Mouse (Mus musculus) heart, embryonic 15.5 days (tissue): Measurements from ENCODE around the gene Rassf8. TPM values are rescaled to one million over a fixed set of nuclear protein-coding genes. Genes with fewer than 3 reads are reported as not detected.

ENCODE experiments used
- ATAC-seq: fragments of 200-750 bp; cut with Nextera tagmentation; replicated peaks from 2 replicates; pipeline ENCODE4 v1.8.0; 2017; ENCODE audit warnings: low read depth, moderate TSS enrichment; ENCODE audit not compliant: insufficient number of reproducible peaks, insufficient read depth, low FRiP score
- H3K27ac ChIP-seq: fragments of 300-500 bp; sonication (generic); 2 replicates; pipeline ENCODE4 v1.5.1; 2015; ENCODE audit warnings: mild to moderate bottlenecking, inconsistent platforms
- H3K27me3 ChIP-seq: fragments of 300-500 bp; sonication (generic); 2 replicates; pipeline ENCODE4 v1.6.1; 2015; ENCODE audit warnings: inconsistent platforms
- H3K36me3 ChIP-seq: fragments of 300-500 bp; sonication (generic); 2 replicates; pipeline ENCODE4 v1.6.1; 2015; ENCODE audit warnings: mild to moderate bottlenecking, inconsistent platforms
- H3K4me1 ChIP-seq: fragments of 300-500 bp; sonication (generic); replicated peaks from 2 replicates; pipeline ENCODE4 v1.6.1; 2015; ENCODE audit warnings: inconsistent platforms
- H3K4me2 ChIP-seq: fragments of 300-500 bp; sonication (generic); 2 replicates; pipeline ENCODE4 v1.6.1; 2015; ENCODE audit warnings: inconsistent platforms, mild to moderate bottlenecking, moderate library complexity
- H3K4me3 ChIP-seq: fragments of 300-500 bp; sonication (generic); 2 replicates; pipeline ENCODE4 v1.5.1; 2015; ENCODE audit warnings: mild to moderate bottlenecking, inconsistent platforms
- H3K9ac ChIP-seq: fragments of 300-500 bp; sonication (generic); 2 replicates; pipeline ENCODE4 v1.6.1; 2015; ENCODE audit warnings: mild to moderate bottlenecking, inconsistent platforms
- H3K9me3 ChIP-seq: fragments of 300-500 bp; sonication (generic); replicated peaks from 2 replicates; pipeline ENCODE4 v1.6.1; 2016; ENCODE audit warnings: inconsistent platforms
- WGBS: fragments of 180-500 bp; shearing (Covaris S2); methylation state at CpG from one replicate; pipeline ENCODE4 v1.1.7; 2015; ENCODE audit warnings: mixed read lengths; 5-methylcytosine and 5-hydroxymethylcytosine counted together
- polyA plus RNA-seq: library from polyadenylated mRNA; unstranded; fragments of >200 nt; fragmentation: Nextera tagmentation; extraction: Ambion mirVana; gene quantifications from 2 replicates; pipeline ENCODE4 v1.2.1, GENCODE M21; 2015

Rassf8 gene
- polyA plus RNA-seq, 1 experiment from 2014 or later, result 10.5 TPM

DNA sequence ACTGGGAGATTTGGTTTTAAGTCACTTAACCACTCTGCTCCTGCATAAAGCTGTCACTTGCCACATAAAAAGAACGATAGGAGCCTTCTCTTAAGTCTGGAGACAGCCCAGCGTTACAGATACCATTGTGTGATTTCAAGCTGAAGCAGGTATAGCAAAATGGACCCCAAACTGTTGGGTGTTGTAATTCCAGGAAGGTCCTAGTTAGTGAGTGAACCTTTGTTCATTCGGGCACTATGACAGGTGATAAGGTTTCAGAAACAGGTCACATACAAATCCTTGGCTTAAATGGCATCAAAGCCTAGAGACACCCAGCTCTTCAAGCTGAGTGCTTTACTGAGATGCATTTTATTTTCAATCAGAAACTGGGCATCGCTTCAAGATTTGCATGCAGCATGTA is 16.5 kb downstream of the Rassf8 start:
- Histone ChIP-seq H3K27ac (peak overlapping the region; percentile 65), H3K9me3 (no peaks in the 10 kb centered on the region), H3K4me2 (no peak overlapping the region), H3K4me1 (peaks cover 82% of the 10 kb centered on the region), H3K27me3 (no peaks in the 10 kb centered on the region), H3K9ac (no peak overlapping the region), H3K4me3 (no peak overlapping the region), H3K36me3 (no peaks in the 10 kb centered on the region)
- 60% methylated on average over 4 of the region's 4 CpGs for WGBS
- no peak for ATAC-seq

DNA sequence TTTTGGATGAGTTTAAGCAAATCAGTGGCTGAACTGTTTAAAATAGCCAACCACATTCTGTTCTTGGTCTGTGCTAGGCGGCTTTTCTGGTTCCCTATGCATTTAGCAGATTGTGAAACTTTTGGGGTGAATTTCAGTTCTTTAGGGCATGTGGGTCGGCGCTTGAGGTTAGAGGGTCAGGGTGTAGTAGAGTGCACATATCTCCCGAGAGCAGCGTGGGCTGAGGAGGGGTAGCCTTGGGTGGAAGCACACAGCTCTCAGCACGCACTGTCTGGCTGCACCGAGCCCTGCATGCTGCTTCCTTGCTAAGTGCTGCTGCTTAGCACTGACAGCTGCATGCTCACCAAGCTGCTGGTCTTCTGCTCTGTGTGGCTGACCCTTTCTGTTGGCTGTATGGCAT is 18.5 kb downstream of the Rassf8 start:
- H3K4me2 ChIP-seq, result no peak overlapping the region
- peaks cover 77% of the 10 kb centered on the region for H3K4me1 ChIP-seq
- WGBS, result 43% methylated on average over 7 of the region's 7 CpGs

DNA sequence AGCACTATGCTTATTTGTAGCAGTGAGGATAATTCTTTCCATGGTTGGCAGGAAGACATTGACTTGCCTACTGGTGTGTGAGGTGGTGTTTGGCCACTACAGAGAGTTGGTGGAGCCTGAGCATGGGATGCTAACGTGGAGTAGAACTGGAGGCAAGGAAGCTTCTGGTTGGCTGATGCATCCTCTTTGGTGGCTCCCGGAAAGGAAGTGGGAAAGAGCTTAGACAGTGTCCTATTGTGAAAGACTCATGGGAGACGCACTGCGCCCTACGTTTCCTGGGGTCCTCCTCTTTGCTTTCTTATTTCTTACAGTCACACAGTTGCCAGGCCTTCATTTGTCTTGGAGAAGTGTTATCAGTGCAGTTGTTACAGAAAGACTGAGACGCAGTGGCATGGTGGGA is 20.4 kb downstream of the Rassf8 start:
- 75% methylated on average over 6 of the region's 6 CpGs for WGBS
- ATAC-seq, result no peak
- Histone ChIP-seq H3K9me3 (no peaks in the 10 kb centered on the region), H3K36me3 (no peaks in the 10 kb centered on the region), H3K27me3 (no peaks in the 10 kb centered on the region), H3K9ac (no peak overlapping the region), H3K4me1 (peaks cover 73% of the 10 kb centered on the region), H3K4me2 (no peak overlapping the region), H3K4me3 (no peak overlapping the region), H3K27ac (peak overlapping the region; percentile 94)

More for the DNA sequence above, 18.5 kb downstream of the Rassf8 start:
- no peaks in the 10 kb centered on the region for H3K36me3 ChIP-seq
- H3K27me3 ChIP-seq, result no peaks in the 10 kb centered on the region
- peak overlapping the region; percentile 21; the same call in 1 of the 2 replicates for H3K27ac ChIP-seq
- no peaks in the 10 kb centered on the region for H3K9me3 ChIP-seq
- no peak overlapping the region for H3K4me3 ChIP-seq
- no peak overlapping the region for H3K9ac ChIP-seq
- no peak for ATAC-seq

DNA sequence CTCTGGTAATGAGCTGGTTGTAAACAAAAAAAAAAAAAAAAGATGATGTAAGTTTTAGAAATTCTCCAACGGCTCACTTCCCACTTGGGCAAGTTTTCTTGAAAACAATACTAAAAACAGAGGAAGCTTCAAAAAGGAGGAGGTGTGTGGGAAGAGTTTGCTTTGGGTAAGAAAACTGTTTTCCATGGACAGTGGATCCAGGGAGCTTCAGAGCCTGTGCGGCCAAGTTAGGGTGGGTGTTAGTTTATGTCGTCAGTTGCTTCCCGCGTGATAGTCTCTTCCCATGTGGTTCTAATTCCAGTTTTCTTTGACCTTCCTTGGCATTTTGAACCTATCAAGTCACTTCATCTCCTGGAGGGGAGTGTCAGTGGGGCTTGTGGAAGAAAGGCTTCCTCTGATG is 21.1 kb downstream of the Rassf8 start:
- no peaks in the 10 kb centered on the region for H3K9me3 ChIP-seq
- H3K4me3 ChIP-seq, result no peak overlapping the region
- WGBS, result 69% methylated on average over 5 of the region's 5 CpGs

GRCm38 (mm10) chr6:145768671-145769292 is 22.2 kb downstream of the Rassf8 start:
- H3K4me2 ChIP-seq, result peak overlapping the region; percentile 23; the same call in 1 of the 2 replicates
- H3K9me3 ChIP-seq, result no peaks in the 10 kb centered on the region
- no peak overlapping the region for H3K4me3 ChIP-seq
- H3K27me3 ChIP-seq, result no peaks in the 10 kb centered on the region
- H3K27ac ChIP-seq, result peak overlapping the region; percentile 94
- no peaks in the 10 kb centered on the region for H3K36me3 ChIP-seq
- H3K4me1 ChIP-seq, result peaks cover 56% of the 10 kb centered on the region
- ATAC-seq, result peak; percentile 92
- WGBS, result 21% methylated on average over 10 of the region's 10 CpGs
- H3K9ac ChIP-seq, result peak overlapping the region; percentile 11

More for the DNA sequence above, 21.1 kb downstream of the Rassf8 start:
- H3K36me3 ChIP-seq, result no peaks in the 10 kb centered on the region
- H3K9ac ChIP-seq, result no peak overlapping the region
- peak overlapping the region; percentile 94 for H3K27ac ChIP-seq
- H3K4me1 ChIP-seq, result peaks cover 67% of the 10 kb centered on the region
- H3K4me2 ChIP-seq, result no peak overlapping the region
- no peaks in the 10 kb centered on the region for H3K27me3 ChIP-seq
- no peak for ATAC-seq

DNA sequence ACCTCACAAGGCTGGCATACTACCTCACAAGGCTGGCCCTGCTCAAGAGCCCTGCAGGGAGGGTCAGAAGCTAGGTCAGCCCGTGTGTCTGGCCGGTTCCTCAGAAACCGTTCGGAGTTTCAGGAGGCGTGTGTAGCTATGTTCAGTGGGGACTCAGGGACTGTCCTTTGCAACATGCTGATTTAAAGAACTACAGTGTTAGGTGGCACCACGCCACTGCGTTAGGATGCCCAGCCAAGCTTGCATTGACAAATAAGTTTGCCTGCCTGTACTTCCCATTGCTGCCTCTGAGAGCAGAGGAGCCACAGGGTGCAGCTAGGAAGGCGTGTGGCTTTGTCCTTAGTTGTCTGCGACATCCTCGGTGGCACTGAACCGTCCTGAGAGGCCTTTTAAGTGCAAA is 23.3 kb downstream of the Rassf8 start:
- ATAC-seq, result no peak
- Histone ChIP-seq H3K4me1 (peaks cover 46% of the 10 kb centered on the region), H3K27me3 (no peaks in the 10 kb centered on the region), H3K27ac (peak overlapping the region; percentile 76), H3K4me2 (no peak overlapping the region), H3K36me3 (no peaks in the 10 kb centered on the region), H3K9me3 (no peaks in the 10 kb centered on the region), H3K9ac (no peak overlapping the region; the same call in 1 of the 2 replicates), H3K4me3 (no peak overlapping the region)
- WGBS, result 62% methylated on average over 11 of the region's 11 CpGs

DNA sequence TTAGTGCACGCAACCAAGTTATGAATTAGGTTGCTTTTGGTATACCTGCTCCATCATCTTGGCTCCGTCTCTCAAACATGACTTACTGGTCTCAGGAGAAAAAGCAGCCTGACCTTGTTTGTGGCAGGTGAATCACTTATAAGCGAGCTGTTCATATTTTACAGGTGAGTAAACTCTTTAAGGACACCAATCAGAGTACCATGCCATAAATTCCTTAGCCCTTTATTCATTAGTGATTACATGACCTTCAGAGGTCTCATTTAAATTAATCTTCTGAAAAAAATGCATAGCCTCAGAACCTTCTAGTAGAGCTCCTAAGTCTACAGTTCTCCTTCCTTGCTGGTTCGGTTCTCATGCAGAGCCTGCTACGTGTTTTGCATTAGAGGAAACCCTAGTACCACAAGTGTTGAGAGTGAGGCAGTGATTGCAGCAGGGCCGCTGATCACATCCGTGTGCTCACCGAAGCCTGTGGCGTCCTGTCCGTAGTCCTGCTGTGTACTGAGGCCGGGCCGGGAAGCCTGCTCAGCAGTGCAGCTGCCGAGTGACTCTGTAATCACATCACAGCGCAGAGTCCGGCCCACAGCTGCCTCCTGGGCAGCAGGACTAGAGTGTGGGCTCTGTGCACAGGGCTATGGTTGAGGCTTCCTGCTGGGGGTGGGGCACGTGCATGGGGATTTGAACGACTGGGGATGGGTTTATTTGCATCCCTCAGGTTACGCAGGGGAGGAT is 23.9 kb downstream of the Rassf8 start:
- H3K4me1 ChIP-seq, result peaks cover 41% of the 10 kb centered on the region
- no peaks in the 10 kb centered on the region for H3K9me3 ChIP-seq
- H3K4me3 ChIP-seq, result no peak overlapping the region
- no peak for ATAC-seq
- no peak overlapping the region for H3K4me2 ChIP-seq
- 48% methylated on average over 18 of the region's 18 CpGs for WGBS
- no peaks in the 10 kb centered on the region for H3K36me3 ChIP-seq
- peak overlapping the region; percentile 76 for H3K27ac ChIP-seq
- H3K9ac ChIP-seq, result peak overlapping the region; percentile 9; the same call in 1 of the 2 replicates
- H3K27me3 ChIP-seq, result no peaks in the 10 kb centered on the region

DNA sequence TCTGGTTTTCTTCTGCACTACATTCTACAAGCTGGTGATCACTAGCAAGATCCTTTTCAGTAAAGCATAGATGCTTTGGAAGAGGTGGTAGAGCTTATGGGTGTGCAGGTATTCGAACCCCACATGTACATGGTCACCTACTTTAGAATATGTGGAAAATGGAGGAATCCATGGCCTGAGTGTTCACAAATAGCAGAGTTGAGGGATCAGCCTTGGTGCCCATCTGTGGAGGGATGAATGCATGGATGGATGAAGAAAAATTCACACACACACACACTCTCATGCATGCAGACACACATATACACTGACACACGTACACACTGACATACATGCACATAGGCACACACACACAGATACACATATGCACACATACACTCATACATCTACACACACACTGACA is 27.9 kb downstream of the Rassf8 start:
- Histone ChIP-seq H3K36me3 (no peaks in the 10 kb centered on the region), H3K27me3 (no peaks in the 10 kb centered on the region), H3K9me3 (no peaks in the 10 kb centered on the region), H3K27ac (no peak overlapping the region), H3K4me3 (no peak overlapping the region), H3K9ac (no peak overlapping the region), H3K4me2 (no peak overlapping the region), H3K4me1 (peaks cover 37% of the 10 kb centered on the region)
- WGBS, result 92% methylated on average over 2 of the region's 2 CpGs
- no peak for ATAC-seq

GRCm38 (mm10) chr6:145776241-145776640 is 29.7 kb downstream of the Rassf8 start:
- H3K9me3 ChIP-seq, result no peaks in the 10 kb centered on the region
- no peak for ATAC-seq
- no peak overlapping the region for H3K4me2 ChIP-seq
- H3K36me3 ChIP-seq, result no peaks in the 10 kb centered on the region
- H3K27ac ChIP-seq, result no peak overlapping the region
- H3K9ac ChIP-seq, result no peak overlapping the region
- H3K4me1 ChIP-seq, result peaks cover 28% of the 10 kb centered on the region
- H3K27me3 ChIP-seq, result no peaks in the 10 kb centered on the region
- no peak overlapping the region for H3K4me3 ChIP-seq
- 75% methylated on average over 4 of the region's 4 CpGs for WGBS

GRCm38 (mm10) chr6:145779383-145779782 is 32.8 kb downstream of the Rassf8 start:
- Histone ChIP-seq H3K27me3 (no peaks in the 10 kb centered on the region), H3K4me2 (no peak overlapping the region), H3K27ac (peak overlapping the region; percentile 17; the same call in 1 of the 2 replicates), H3K9ac (no peak overlapping the region), H3K9me3 (no peaks in the 10 kb centered on the region), H3K4me1 (peaks cover 40% of the 10 kb centered on the region), H3K36me3 (no peaks in the 10 kb centered on the region), H3K4me3 (no peak overlapping the region)
- ATAC-seq, result peak; percentile 60; the same call in 1 of the 2 replicates
- WGBS, result 29% methylated on average over 6 of the region's 6 CpGs

- H3K4me2 ChIP-seq, result no peak overlapping the region
- H3K4me1 ChIP-seq, result peaks cover 40% of the 10 kb centered on the region
- no peak overlapping the region for H3K27ac ChIP-seq
- H3K27me3 ChIP-seq, result no peaks in the 10 kb centered on the region
- no peak overlapping the region for H3K4me3 ChIP-seq
- no peak overlapping the region for H3K9ac ChIP-seq
- no peaks in the 10 kb centered on the region for H3K9me3 ChIP-seq
- no peaks in the 10 kb centered on the region for H3K36me3 ChIP-seq
- no peak for ATAC-seq
- WGBS, result 47% methylated on average over 8 of the region's 8 CpGs
Observed at GRCm38 (mm10) chr6:145780180-145780802, 33.7 kb downstream of the Rassf8 start.
